Mouse (Mus musculus) intestine, embryonic 16.5 days (tissue): ENCODE results near the gene Prkag3. TPM values are rescaled to one million over a fixed set of nuclear protein-coding genes. Genes with fewer than 3 reads are reported as not detected.
A peak's percentile ranks its signal among the peaks of the same experiment; 100 is the strongest.

Experiments used
- ATAC-seq: fragments of 200-750 bp; cut with Nextera tagmentation; 2 replicates; pipeline ENCODE4 v1.8.0; 2017; ENCODE audit warnings: moderate TSS enrichment, moderate library complexity
- H3K27ac ChIP-seq: fragments of 300-500 bp; sonication (generic); 2 replicates; pipeline ENCODE4 v1.5.1; 2014; ENCODE audit warnings: mild to moderate bottlenecking, low read length
- H3K27me3 ChIP-seq: fragments of 300-500 bp; sonication (generic); replicated peaks from 2 replicates; pipeline ENCODE4 v1.6.1; 2014; ENCODE audit warnings: low read length, control low read depth, mixed read lengths; ENCODE audit not compliant: control insufficient read depth, insufficient read depth
- H3K36me3 ChIP-seq: fragments of 300-500 bp; sonication (generic); 2 replicates; pipeline ENCODE4 v1.6.1; 2014; ENCODE audit warnings: low read length, control low read depth; ENCODE audit not compliant: control insufficient read depth, insufficient read depth
- H3K4me1 ChIP-seq: fragments of 300-500 bp; sonication (generic); 2 replicates; pipeline ENCODE4 v1.6.1; 2014; ENCODE audit warnings: low read length, control low read depth, mixed read lengths; ENCODE audit not compliant: control insufficient read depth, insufficient read depth
- H3K4me2 ChIP-seq: fragments of 300-500 bp; sonication (generic); 2 replicates; pipeline ENCODE4 v1.6.1; 2014; ENCODE audit warnings: low read depth, low read length, control low read depth
- H3K4me3 ChIP-seq: fragments of 300-500 bp; sonication (generic); 2 replicates; pipeline ENCODE4 v1.5.1; 2014; ENCODE audit warnings: mild to moderate bottlenecking, low read length
- H3K9ac ChIP-seq: fragments of 300-500 bp; sonication (generic); 2 replicates; pipeline ENCODE4 v1.6.1; 2014; ENCODE audit warnings: low read depth, low read length
- H3K9me3 ChIP-seq: fragments of 300-500 bp; sonication (generic); 2 replicates; pipeline ENCODE4 v1.6.1; 2016; ENCODE audit warnings: low read length, control low read depth; ENCODE audit not compliant: control insufficient read depth
- WGBS: fragments of 180-500 bp; shearing (Covaris S2); extraction: QIAGEN DNeasy Blood & Tissue Kit; methylation state at CpG from one replicate; pipeline ENCODE4 v1.1.7; 2014; 5-methylcytosine and 5-hydroxymethylcytosine counted together
- polyA plus RNA-seq: library from polyadenylated mRNA; unstranded; fragments of >200 nt; fragmentation: Nextera tagmentation; extraction: Ambion mirVana; gene quantifications from 2 replicates; pipeline ENCODE4 v1.2.1, GENCODE M21; 2015

The Prkag3 gene
- polyA plus RNA-seq, 1 experiment from 2014 or later, result 0.17 TPM

DNA sequence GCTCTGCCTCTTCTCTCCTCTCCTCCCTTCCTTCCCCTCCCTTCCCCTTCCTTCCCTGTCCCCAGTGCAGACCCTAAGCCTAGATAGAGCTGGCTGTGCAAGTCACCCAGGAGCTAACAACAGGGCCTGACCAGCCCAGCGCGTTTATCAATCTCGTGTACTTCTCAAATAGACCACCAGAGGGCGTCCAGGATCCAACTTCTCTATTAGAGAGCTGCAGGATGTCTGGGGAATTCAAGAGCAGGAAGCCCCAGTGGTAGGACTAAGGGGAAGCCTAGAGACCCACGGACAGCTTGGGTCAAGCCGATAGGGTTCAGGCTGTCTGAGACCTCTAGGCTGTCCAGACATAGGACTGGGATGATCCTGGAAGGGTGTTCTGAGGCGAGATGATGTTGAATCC, 38.8 kb upstream of the Prkag3 start:
- no peaks in the 10 kb centered on the region for H3K36me3 ChIP-seq
- no peak overlapping the region for H3K4me2 ChIP-seq
- no peak overlapping the region for H3K27ac ChIP-seq
- peaks cover 93% of the 10 kb centered on the region for H3K27me3 ChIP-seq
- 6% methylated on average over 7 of the region's 7 CpGs for WGBS
- H3K9me3 ChIP-seq, result no peaks in the 10 kb centered on the region
- ATAC-seq, result peak; percentile 25; the same call in 1 of the 2 replicates
- no peak overlapping the region for H3K4me3 ChIP-seq
- peaks cover 13% of the 10 kb centered on the region for H3K4me1 ChIP-seq
- no peak overlapping the region for H3K9ac ChIP-seq

DNA sequence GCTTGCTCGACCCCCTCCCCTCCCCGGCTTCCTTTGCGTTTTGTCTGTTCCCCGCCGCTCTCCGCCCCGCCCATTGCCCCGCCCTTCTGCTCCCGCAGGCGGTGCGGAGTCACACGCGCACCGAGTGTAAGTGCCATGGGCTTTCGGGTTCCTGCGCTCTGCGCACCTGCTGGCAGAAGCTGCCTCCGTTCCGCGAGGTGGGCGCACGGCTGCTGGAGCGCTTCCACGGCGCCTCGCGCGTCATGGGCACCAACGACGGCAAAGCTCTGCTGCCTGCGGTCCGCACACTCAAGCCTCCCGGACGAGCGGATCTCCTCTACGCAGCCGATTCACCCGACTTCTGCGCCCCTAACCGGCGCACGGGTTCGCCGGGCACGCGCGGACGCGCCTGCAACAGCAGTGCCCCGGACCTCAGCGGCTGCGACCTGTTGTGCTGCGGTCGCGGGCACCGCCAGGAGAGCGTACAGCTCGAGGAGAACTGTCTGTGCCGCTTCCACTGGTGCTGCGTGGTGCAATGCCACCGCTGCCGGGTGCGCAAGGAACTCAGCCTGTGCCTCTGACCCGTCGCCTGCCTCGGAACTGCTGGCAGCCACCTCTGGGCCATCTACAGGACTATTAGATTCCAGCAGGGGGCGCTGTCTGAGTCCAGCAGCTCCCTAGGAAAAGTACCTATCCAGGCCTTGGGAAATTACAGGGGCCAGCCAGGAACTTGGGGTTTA, 35.2 kb upstream of the Prkag3 start:
- Histone ChIP-seq H3K9ac (no peak overlapping the region; the same call in 1 of the 2 replicates), H3K9me3 (no peaks in the 10 kb centered on the region), H3K27ac (no peak overlapping the region), H3K4me2 (peak overlapping the region; percentile 87), H3K4me1 (peaks cover 8% of the 10 kb centered on the region), H3K4me3 (peak overlapping the region; percentile 53), H3K36me3 (no peaks in the 10 kb centered on the region), H3K27me3 (peaks cover 83% of the 10 kb centered on the region)
- 1% methylated on average over 67 of the region's 67 CpGs for WGBS
- ATAC-seq, result peak; percentile 28; the same call in 1 of the 2 replicates

DNA sequence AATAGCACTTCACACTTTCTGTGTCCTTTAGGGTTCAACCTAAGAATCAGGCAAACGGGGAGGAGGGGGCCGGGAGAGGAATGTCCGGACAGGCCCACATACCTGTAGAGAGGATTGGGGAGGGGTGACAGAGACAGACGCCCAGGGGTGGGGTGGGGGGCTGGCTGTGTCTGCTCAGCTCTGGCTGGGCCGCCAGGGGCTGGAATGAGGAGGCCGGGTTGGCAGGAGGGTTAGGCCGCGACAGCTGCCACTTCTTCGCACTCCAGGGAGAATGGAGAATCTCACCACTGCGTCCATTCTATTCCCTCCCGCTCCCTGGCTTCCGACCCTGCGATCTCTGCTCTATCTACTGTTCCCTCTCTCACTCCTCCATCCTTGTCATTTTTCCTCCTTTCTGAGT, 34.5 kb upstream of the Prkag3 start:
- WGBS, result 3% methylated on average over 13 of the region's 13 CpGs
- Histone ChIP-seq H3K36me3 (no peaks in the 10 kb centered on the region), H3K4me1 (peaks cover 8% of the 10 kb centered on the region), H3K27ac (no peak overlapping the region), H3K9me3 (no peaks in the 10 kb centered on the region), H3K9ac (no peak overlapping the region), H3K4me2 (peak overlapping the region; percentile 87), H3K4me3 (peak overlapping the region; percentile 53), H3K27me3 (peaks cover 77% of the 10 kb centered on the region)
- no peak for ATAC-seq

- no peak overlapping the region for H3K9ac ChIP-seq
- no peaks in the 10 kb centered on the region for H3K9me3 ChIP-seq
- H3K27me3 ChIP-seq, result peaks cover 68% of the 10 kb centered on the region
- H3K27ac ChIP-seq, result no peak overlapping the region
- 26% methylated on average over 14 of the region's 14 CpGs for WGBS
- ATAC-seq, result no peak
- H3K36me3 ChIP-seq, result no peaks in the 10 kb centered on the region
- peaks cover 8% of the 10 kb centered on the region for H3K4me1 ChIP-seq
- H3K4me3 ChIP-seq, result no peak overlapping the region
- H3K4me2 ChIP-seq, result no peak overlapping the region
These were observed 33.0 kb upstream of the Prkag3 start for GRCm38 (mm10) chr1:74782045-74782444.

DNA sequence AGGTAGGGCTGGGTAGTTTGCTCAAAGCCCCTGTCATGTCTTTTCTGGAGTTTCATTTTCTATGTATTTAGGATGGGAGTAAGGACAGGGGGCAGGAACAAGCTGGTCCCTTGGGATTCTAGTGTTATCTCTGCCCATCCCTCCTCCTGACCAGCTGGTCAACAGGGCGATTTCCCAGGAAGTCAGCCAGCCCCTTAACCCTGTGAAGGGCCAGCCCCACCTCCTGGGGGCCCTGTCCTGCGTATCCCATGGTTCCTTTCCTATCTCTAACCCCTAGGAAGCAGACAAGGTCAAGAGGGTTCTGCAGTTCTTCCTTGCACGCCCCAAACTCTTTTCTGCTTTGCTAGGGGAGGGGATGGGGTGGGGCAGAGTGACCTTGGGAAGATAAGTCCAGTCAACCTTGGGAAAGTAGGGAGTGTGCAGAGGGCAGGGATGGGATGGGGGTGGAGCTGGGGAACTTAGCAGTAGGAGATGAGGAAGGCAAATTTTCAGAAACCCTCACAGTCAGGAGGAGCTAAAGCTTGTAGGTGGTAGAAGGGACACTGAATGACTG, 30.0 kb upstream of the Prkag3 start:
- 27% methylated on average over 3 of the region's 3 CpGs for WGBS
- Histone ChIP-seq H3K4me2 (no peak overlapping the region), H3K4me3 (no peak overlapping the region), H3K4me1 (peaks cover 2% of the 10 kb centered on the region), H3K27me3 (peaks cover 51% of the 10 kb centered on the region), H3K27ac (no peak overlapping the region), H3K36me3 (no peaks in the 10 kb centered on the region), H3K9ac (no peak overlapping the region), H3K9me3 (no peaks in the 10 kb centered on the region)
- no peak for ATAC-seq

DNA sequence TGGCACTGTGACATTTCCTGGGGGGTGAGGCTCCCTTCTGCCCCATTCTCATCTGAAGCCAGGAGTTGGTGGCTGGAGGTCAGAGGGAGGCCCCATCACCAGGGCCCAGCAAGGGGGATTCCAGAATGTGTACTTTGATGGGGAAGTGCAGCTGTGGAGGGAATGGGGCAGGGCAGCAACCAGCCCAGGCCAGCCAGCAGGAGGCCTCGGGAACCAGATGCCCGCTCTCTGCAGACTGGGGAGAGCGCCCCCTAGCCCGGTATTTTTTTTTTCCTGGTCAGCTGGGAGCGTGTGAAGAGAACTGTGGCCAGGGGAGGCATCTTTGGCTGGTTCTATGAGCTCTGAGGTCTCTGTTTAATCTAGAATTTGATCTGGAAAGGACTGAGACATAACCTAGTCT, 26.8 kb upstream of the Prkag3 start:
- H3K27ac ChIP-seq, result no peak overlapping the region
- no peak overlapping the region for H3K4me3 ChIP-seq
- no peaks in the 10 kb centered on the region for H3K9me3 ChIP-seq
- 19% methylated on average over 5 of the region's 5 CpGs for WGBS
- H3K36me3 ChIP-seq, result no peaks in the 10 kb centered on the region
- ATAC-seq, result no peak
- peaks cover 19% of the 10 kb centered on the region; the same call in 1 of the 2 replicates for H3K4me1 ChIP-seq
- H3K27me3 ChIP-seq, result peaks cover 46% of the 10 kb centered on the region
- no peak overlapping the region for H3K4me2 ChIP-seq
- no peak overlapping the region for H3K9ac ChIP-seq

DNA sequence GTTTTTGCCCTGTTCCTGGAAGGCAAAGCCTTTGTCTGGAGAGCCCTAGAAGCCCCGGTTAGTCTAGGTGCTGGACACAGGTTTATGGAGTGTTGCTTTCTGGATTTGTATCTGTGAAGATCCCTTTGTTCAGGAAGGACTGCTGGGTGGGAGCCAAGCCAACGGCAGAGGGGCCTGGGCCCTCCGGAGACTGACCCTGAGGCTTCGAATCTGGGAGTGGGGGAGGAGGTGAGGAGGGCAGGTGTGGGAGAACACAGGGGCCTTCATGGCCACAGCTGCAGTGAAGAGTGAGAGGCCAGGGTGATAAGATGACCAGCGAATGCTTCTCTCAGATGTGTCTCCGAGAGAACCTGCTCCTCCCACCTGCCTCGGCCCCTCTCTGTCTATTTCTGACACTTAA, 25.0 kb upstream of the Prkag3 start:
- Histone ChIP-seq H3K9me3 (no peaks in the 10 kb centered on the region), H3K4me3 (no peak overlapping the region), H3K4me1 (peaks cover 21% of the 10 kb centered on the region; the same call in 1 of the 2 replicates), H3K27me3 (peaks cover 56% of the 10 kb centered on the region), H3K36me3 (no peaks in the 10 kb centered on the region), H3K27ac (no peak overlapping the region), H3K9ac (no peak overlapping the region), H3K4me2 (no peak overlapping the region)
- WGBS, result 28% methylated on average over 7 of the region's 7 CpGs
- no peak for ATAC-seq

DNA sequence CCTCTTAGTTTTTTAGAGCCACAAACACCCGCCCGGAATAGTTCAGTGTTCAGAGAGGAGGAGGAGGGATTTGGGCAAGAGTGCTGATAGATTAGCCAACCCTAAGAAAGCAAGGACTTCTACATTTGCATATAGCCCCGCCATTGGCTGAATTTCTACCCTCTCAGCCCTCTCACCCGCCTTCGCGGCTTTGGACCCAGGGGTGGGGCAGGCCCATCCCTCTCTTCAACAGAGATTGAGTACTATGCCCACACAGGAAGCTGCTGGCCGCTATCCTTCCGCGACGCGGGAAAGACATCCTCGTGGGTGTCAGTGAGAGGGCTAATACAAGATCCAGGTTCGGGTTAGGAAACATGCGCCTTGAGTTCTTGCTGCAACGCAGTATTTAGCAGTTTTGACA, 24.1 kb upstream of the Prkag3 start:
- under 1% methylated on average over 15 of the region's 15 CpGs for WGBS
- ATAC-seq, result peak; percentile 92
- Histone ChIP-seq H3K27ac (no peak overlapping the region), H3K4me2 (peak overlapping the region; percentile 94), H3K4me3 (peak overlapping the region; percentile 20), H3K4me1 (peaks cover 21% of the 10 kb centered on the region; the same call in 1 of the 2 replicates), H3K9ac (no peak overlapping the region), H3K9me3 (no peaks in the 10 kb centered on the region), H3K36me3 (no peaks in the 10 kb centered on the region), H3K27me3 (peaks cover 60% of the 10 kb centered on the region)

- H3K9ac ChIP-seq, result peak overlapping the region; percentile 54
These were observed 23.1 kb upstream of the Prkag3 start for GRCm38 (mm10) chr1:74771931-74772620.

More at GRCm38 (mm10) chr1:74771931-74772620, 23.1 kb upstream of the Prkag3 start:
- H3K4me3 ChIP-seq, result peak overlapping the region; percentile 52
- H3K4me2 ChIP-seq, result peak overlapping the region; percentile 94
- peaks cover 59% of the 10 kb centered on the region for H3K27me3 ChIP-seq
- no peak for ATAC-seq
- peaks cover 21% of the 10 kb centered on the region; the same call in 1 of the 2 replicates for H3K4me1 ChIP-seq
- H3K9me3 ChIP-seq, result no peaks in the 10 kb centered on the region
- no peaks in the 10 kb centered on the region for H3K36me3 ChIP-seq
- WGBS, result under 1% methylated on average over 49 of the region's 51 CpGs
- no peak overlapping the region for H3K27ac ChIP-seq
